Comparison of ENCODE assay signal across 20 mouse cellular contexts in the genomic region with DNA sequence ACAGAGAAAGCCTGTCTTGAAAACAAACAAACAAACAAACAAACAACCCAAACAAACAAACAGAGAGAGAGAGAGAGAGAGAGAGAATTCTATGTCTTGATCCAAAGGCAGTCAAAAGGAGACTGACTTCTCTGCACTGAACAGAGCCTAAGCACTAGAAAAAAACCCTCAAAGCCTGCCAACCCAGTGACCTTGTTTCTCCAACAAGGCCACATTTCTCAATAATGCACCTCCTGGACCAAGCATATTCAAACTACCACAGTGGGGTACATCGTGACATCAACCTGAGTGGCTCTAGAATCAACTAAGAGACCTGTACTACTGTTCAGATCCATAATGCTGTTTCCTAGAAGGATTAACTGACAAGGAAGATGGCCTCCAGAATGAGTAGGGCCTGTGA.
"Had no signal": no experiment of that assay in that cellular context is flagged by ENCODE, and none has a peak within 500 bp of the region (broad histone marks: within the 10 kb centered on the region; RNA-seq: fewer than 3 reads in every experiment).

No protein-coding gene starts in this region.

- H3K27ac ChIP-seq: lung, embryonic 15.5 days; midbrain, embryonic 10.5 days; midbrain, embryonic 12.5 days; neural tube, embryonic 13.5 days; neural tube, embryonic 15.5 days; stomach, embryonic 15.5 days; stomach, postnatal 0 days had no signal

- H3K36me3 ChIP-seq: lung, embryonic 15.5 days; midbrain, embryonic 10.5 days; midbrain, embryonic 12.5 days; neural tube, embryonic 13.5 days; neural tube, embryonic 15.5 days; stomach, embryonic 15.5 days had no signal

- H3K9ac ChIP-seq: lung, embryonic 15.5 days; midbrain, embryonic 12.5 days; neural tube, embryonic 13.5 days; neural tube, embryonic 15.5 days; stomach, embryonic 15.5 days had no signal

- H3K27me3 ChIP-seq: lung, embryonic 15.5 days; neural tube, embryonic 13.5 days; neural tube, embryonic 15.5 days; stomach, embryonic 15.5 days had no signal

- DNase-seq: lung, adult 2 months; lung, postnatal 14 days; lung, postnatal 4 days; midbrain, embryonic 14.5 days; retina, postnatal 1 day; right cerebral cortex, adult 18-20 months; right cerebral cortex, postnatal 25 days; thymus, adult 2 months; thymus, postnatal 25 days; thymus, postnatal 4 days had no signal

- H3K4me1 ChIP-seq: lung, embryonic 15.5 days; neural tube, embryonic 15.5 days; stomach, embryonic 15.5 days had no signal

- ATAC-seq: lung, postnatal 0 days; midbrain, embryonic 16.5 days had no signal

- H3K4me2 ChIP-seq: lung, embryonic 15.5 days; midbrain, embryonic 12.5 days; neural tube, embryonic 13.5 days; neural tube, embryonic 15.5 days; stomach, embryonic 15.5 days had no signal

- H3K9me3 ChIP-seq: lung, embryonic 15.5 days; midbrain, embryonic 10.5 days; midbrain, embryonic 12.5 days; neural tube, embryonic 13.5 days; neural tube, embryonic 15.5 days; stomach, embryonic 15.5 days had no signal

- H3K4me3 ChIP-seq: lung, embryonic 15.5 days; midbrain, embryonic 10.5 days; midbrain, embryonic 12.5 days; myocyte; neural tube, embryonic 13.5 days; neural tube, embryonic 15.5 days; stomach, embryonic 15.5 days had no signal
